Mouse (Mus musculus) CH12.LX (cell line): ENCODE measurements around the gene Hapln3. TPM values are rescaled to one million over a fixed set of nuclear protein-coding genes. Genes with fewer than 3 reads are reported as not detected.
A peak's percentile ranks its signal among the peaks of the same experiment; 100 is the strongest.

ENCODE experiments used
- DNase-seq: peaks from one replicate; pipeline ENCODE4 v3.0.0-alpha.2; 2013; ENCODE audit errors: extremely low read depth
- H3K27ac ChIP-seq: 2 replicates; pipeline ENCODE4 v1.5.1; 2012; ENCODE audit warnings: low read depth, mild to moderate bottlenecking, control low read depth, moderate library complexity; ENCODE audit not compliant: insufficient read depth
- H3K27me3 ChIP-seq: replicated peaks from 2 replicates; pipeline ENCODE3; 2012; ENCODE audit warnings: inconsistent platforms
- H3K36me3 ChIP-seq, 2 experiments: replicated peaks in 1 of 2; 2 replicates each; pipeline versions ENCODE3 to v1.6.1; 2012; ENCODE audit warnings: inconsistent platforms in 1 of 2, low read length in 1 of 2, mild to moderate bottlenecking in 1 of 2, mixed read lengths in 1 of 2, moderate library complexity in 1 of 2; ENCODE audit not compliant: control insufficient read depth in 1 of 2, insufficient read depth in 1 of 2
- H3K4me1 ChIP-seq, 2 experiments: 2 replicates each; pipeline ENCODE4 v1.6.1; 2012; ENCODE audit warnings: inconsistent platforms in 1 of 2, moderate library complexity in 1 of 2; ENCODE audit not compliant: insufficient read depth in 2 of 2, control insufficient read depth in 1 of 2
- H3K4me2 ChIP-seq: 2 replicates; pipeline ENCODE4 v1.6.1; 2012; ENCODE audit warnings: low read depth, mild to moderate bottlenecking, control low read depth; ENCODE audit not compliant: poor library complexity, insufficient read depth, severe bottlenecking
- H3K4me3 ChIP-seq, 3 experiments: fragments of 150-350 bp in 1 of 3; sonication (generic) in 1 of 3; replicated peaks in 1 of 3; 2 replicates each; pipeline versions ENCODE3 to v1.5.1; 2011 to 2012; ENCODE audit warnings: low read depth in 2 of 3, low read length in 2 of 3, mild to moderate bottlenecking in 2 of 3, moderate library complexity in 2 of 3, control low read depth in 1 of 3, improper control_type of control experiment in 1 of 3, inconsistent platforms in 1 of 3, mixed read lengths in 1 of 3; ENCODE audit not compliant: poor library complexity in 1 of 3
- H3K79me2 ChIP-seq: replicated peaks from 2 replicates; pipeline ENCODE4 v1.6.1; 2012; ENCODE audit warnings: mild to moderate bottlenecking, moderate library complexity; ENCODE audit not compliant: control insufficient read depth, poor library complexity, insufficient read depth, severe bottlenecking; ENCODE audit errors: extremely low read depth
- H3K9ac ChIP-seq: 2 replicates; pipeline ENCODE4 v1.6.1; 2012; ENCODE audit warnings: low read depth, mild to moderate bottlenecking, control low read depth, moderate library complexity; ENCODE audit not compliant: insufficient read depth
- H3K9me3 ChIP-seq: replicated peaks from 2 replicates; pipeline ENCODE3; 2012; ENCODE audit warnings: low read length, inconsistent platforms, mixed read lengths
- CHD1 ChIP-seq: IDR thresholded peaks from 2 replicates; pipeline ENCODE4 v1.6.1; 2012; ENCODE audit warnings: low read depth, low read length, improper control_type of control experiment, inconsistent platforms
- CTCF ChIP-seq, 2 experiments: IDR thresholded peaks in 1 of 2; conservative IDR thresholded peaks in 1 of 2; 2 replicates each; pipeline ENCODE4 v1.5.1; 2011 to 2012; ENCODE audit warnings: low read depth in 2 of 2, low read length in 2 of 2, improper control_type of control experiment in 1 of 2, inconsistent platforms in 1 of 2, mild to moderate bottlenecking in 1 of 2, moderate library complexity in 1 of 2
- GABPA ChIP-seq: IDR thresholded peaks from 2 replicates; pipeline ENCODE4 v1.6.1; 2012; ENCODE audit warnings: low read depth, low read length, improper control_type of control experiment, inconsistent platforms; ENCODE audit not compliant: insufficient replicate concordance
- HCFC1 ChIP-seq: IDR thresholded peaks from 2 replicates; pipeline ENCODE4 v1.6.1; 2012; ENCODE audit warnings: low read depth, mild to moderate bottlenecking, inconsistent platforms, low read length, improper control_type of control experiment
- JUN ChIP-seq: IDR thresholded peaks from 2 replicates; pipeline ENCODE4 v1.6.1; 2011; ENCODE audit warnings: low read depth, mild to moderate bottlenecking, low read length, improper control_type of control experiment, moderate library complexity; ENCODE audit not compliant: insufficient read depth
- KAT2A ChIP-seq: IDR thresholded peaks from 2 replicates; pipeline ENCODE4 v1.6.1; 2012; ENCODE audit warnings: low read length, improper control_type of control experiment, inconsistent platforms; ENCODE audit not compliant: insufficient replicate concordance
- MAZ ChIP-seq: IDR thresholded peaks from 2 replicates; pipeline ENCODE4 v1.6.1; 2012; ENCODE audit warnings: low read depth, mild to moderate bottlenecking, inconsistent platforms, low read length, improper control_type of control experiment, moderate library complexity
- MEF2A ChIP-seq: IDR thresholded peaks from 2 replicates; pipeline ENCODE4 v1.6.1; 2014; ENCODE audit warnings: low read depth, mild to moderate bottlenecking, inconsistent platforms, low read length, improper control_type of control experiment, borderline replicate concordance
- MYC ChIP-seq: IDR thresholded peaks from 2 replicates; pipeline ENCODE4 v1.6.1; 2011; ENCODE audit warnings: low read depth, mild to moderate bottlenecking, improper control_type of control experiment, low read length
- POLR2A ChIP-seq: IDR thresholded peaks from 2 replicates; pipeline ENCODE4 v1.6.1; 2011; ENCODE audit warnings: low read depth, mild to moderate bottlenecking, improper control_type of control experiment, low read length
- POLR2AphosphoS2 ChIP-seq: IDR thresholded peaks from 2 replicates; pipeline ENCODE4 v1.6.1; 2011; ENCODE audit warnings: low read depth, low read length, improper control_type of control experiment
- RAD21 ChIP-seq: IDR thresholded peaks from 2 replicates; pipeline ENCODE4 v1.6.1; 2011; ENCODE audit warnings: low read depth, mild to moderate bottlenecking, low read length, improper control_type of control experiment, moderate library complexity
- SIN3A ChIP-seq: IDR thresholded peaks from 2 replicates; pipeline ENCODE4 v1.6.1; 2012; ENCODE audit warnings: low read length, improper control_type of control experiment, inconsistent platforms
- SMC3 ChIP-seq: IDR thresholded peaks from 2 replicates; pipeline ENCODE4 v1.6.1; 2011; ENCODE audit warnings: low read depth, low read length, improper control_type of control experiment
- UBTF ChIP-seq: IDR thresholded peaks from 2 replicates; pipeline ENCODE4 v1.6.1; 2012; ENCODE audit warnings: low read depth, mild to moderate bottlenecking, inconsistent platforms, low read length, improper control_type of control experiment, moderate library complexity
- ZMIZ1 ChIP-seq: IDR thresholded peaks from 2 replicates; pipeline ENCODE4 v1.6.1; 2012; ENCODE audit warnings: low read depth, mild to moderate bottlenecking, inconsistent platforms, low read length, improper control_type of control experiment
- ZNF384 ChIP-seq: IDR thresholded peaks from 2 replicates; pipeline ENCODE4 v1.6.1; 2012; ENCODE audit warnings: low read depth, low read length, improper control_type of control experiment, inconsistent platforms
- dilution Hi-C: fragments of 300-500 bp; cut with MboI; formaldehyde crosslinking; loops from 2 replicates; pipeline ENCODE4 v1.14.3; 2020; ENCODE audit warnings: low sequenced_read_pairs; ENCODE audit not compliant: extremely low pct_unique_long_range_greater_than_20kb, extremely low pct_ligation_motif_present
- in situ Hi-C: fragments of 300-500 bp; cut with MboI; formaldehyde crosslinking; loops from 3 replicates; pipeline ENCODE4 v1.14.3; 2019; ENCODE audit warnings: low sequenced_read_pairs, low pct_ligation_motif_present, low pct_unique_long_range_greater_than_20kb, mixed read lengths
- polyA plus RNA-seq: library from polyadenylated mRNA; unstranded; fragments of >175 nt; gene quantifications from 2 replicates; pipeline ENCODE4 v1.2.1, GENCODE M21; 2012; ENCODE audit warnings: low read depth; ENCODE audit not compliant: insufficient read length
- total RNA-seq, 2 experiments: library from RNA; depleted of rRNA; stranded (reverse); fragments of 300-350 nt in 1 of 2; fragments of >200 nt in 1 of 2; gene quantifications; 2 replicates each; pipeline ENCODE4 v1.2.3; 2012 to 2014

Hapln3 gene
- total and polyA plus RNA-seq, 3 experiments, result not detected

DNA sequence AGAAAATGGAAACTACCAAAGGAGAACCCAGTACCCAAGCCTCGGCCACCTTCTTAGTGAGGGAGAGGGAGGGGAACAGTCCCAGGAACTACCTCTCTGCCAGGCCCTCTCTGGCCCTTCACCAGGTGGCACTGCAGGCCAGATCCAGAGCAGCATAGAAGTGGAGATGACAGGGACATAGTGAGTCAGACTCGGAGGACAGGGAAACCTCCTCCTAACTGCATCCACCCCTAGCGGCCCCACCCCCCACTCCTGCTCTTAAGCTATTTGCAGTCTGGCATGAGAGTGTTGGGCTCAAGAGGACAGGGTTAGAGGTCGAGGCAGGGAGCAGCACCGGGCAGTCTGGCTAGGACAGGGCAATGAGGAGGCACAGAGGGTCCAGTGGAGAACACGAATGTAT, 2.6 kb upstream of the Hapln3 start:
- TF ChIP-seq SIN3A (no peak), POLR2A (no peak), GABPA (no peak), MAZ (no peak), POLR2AphosphoS2 (no peak), KAT2A (no peak), CHD1 (no peak), CTCF (conservative IDR thresholded peaks at IDR 0.05 in 1 of 2, IDR thresholded peaks at IDR 0.05 in 1 of 2; ENCODE audit: low read depth in 2 of 2, low read length in 2 of 2) (peak in 1 of 2 experiments; percentile 20; a peak in 2 of 4 replicates), SMC3 (no peak), MEF2A (no peak), ZMIZ1 (no peak), ZNF384 (no peak), MYC (no peak), HCFC1 (no peak), UBTF (no peak), RAD21 (peak; percentile 7)
- no peak for DNase-seq
- dilution Hi-C loops, result no loop called here

DNA sequence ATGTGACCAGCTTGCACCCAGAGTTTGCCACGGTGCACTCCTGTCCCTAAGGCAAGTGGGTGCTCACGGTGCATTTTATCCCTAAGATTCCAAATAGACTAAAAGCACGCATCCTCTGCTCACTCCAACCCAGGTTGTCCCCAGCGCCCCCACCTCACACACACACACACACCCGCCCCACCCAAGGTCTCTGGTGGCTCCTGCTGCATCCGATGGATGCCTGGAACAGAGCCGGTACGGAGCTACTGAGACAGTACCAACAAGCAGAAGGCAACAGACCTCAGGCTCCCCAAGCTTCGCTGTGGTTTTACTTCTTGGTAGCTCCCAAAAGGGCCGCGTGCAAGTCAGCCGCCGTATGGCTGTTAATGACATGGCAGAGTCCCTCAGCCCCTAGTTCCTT, 433 bp downstream of the Hapln3 start:
- peaks cover 10% of the 10 kb centered on the region for H3K27me3 ChIP-seq
- H3K9ac ChIP-seq, result no peak overlapping the region
- in situ Hi-C loops (no loop called here), dilution Hi-C loops (no loop called here)
- TF ChIP-seq RAD21 (no peak), JUN (no peak), GABPA (no peak), POLR2A (no peak)
- H3K9me3 ChIP-seq, result no peaks in the 10 kb centered on the region
- no peak overlapping the region for H3K4me2 ChIP-seq
- no peak for DNase-seq
- no peak overlapping the region for H3K27ac ChIP-seq
- no peaks in the 10 kb centered on the region for H3K4me1 ChIP-seq
- no peaks in the 10 kb centered on the region for H3K79me2 ChIP-seq
- peaks cover 0 to 12% of the 10 kb centered on the region in 2 experiments for H3K36me3 ChIP-seq
- H3K4me3 ChIP-seq, result no peak overlapping the region

More for the DNA sequence above, 2.6 kb upstream of the Hapln3 start:
- H3K27me3 ChIP-seq, result no peaks in the 10 kb centered on the region
- peaks cover 4 to 26% of the 10 kb centered on the region in 2 experiments for H3K36me3 ChIP-seq
- no peak overlapping the region for H3K4me2 ChIP-seq
- in situ Hi-C loops, result no loop called here
- H3K9me3 ChIP-seq, result no peaks in the 10 kb centered on the region
- H3K4me1 ChIP-seq, result no peaks in the 10 kb centered on the region
- H3K27ac ChIP-seq, result no peak overlapping the region
- H3K4me3 ChIP-seq, result no peak overlapping the region
- no peak overlapping the region for H3K9ac ChIP-seq
- H3K79me2 ChIP-seq, result no peaks in the 10 kb centered on the region
